Mouse (Mus musculus) ES-Bruce4 (cell line): Measurements from ENCODE around the gene Fkbp1b.

Source experiments
- CTCF ChIP-seq: IDR thresholded peaks from one replicate; pipeline ENCODE4 v1.8.1; 2011; ENCODE audit warnings: low read depth, low read length
- EP300 ChIP-seq: IDR thresholded peaks from 2 replicates; pipeline ENCODE4 v1.6.1; 2011; ENCODE audit warnings: low read depth, low read length; ENCODE audit not compliant: insufficient read depth
- POLR2A ChIP-seq: IDR thresholded peaks from one replicate; pipeline ENCODE4 v1.8.1; 2011; ENCODE audit warnings: low read length; ENCODE audit not compliant: insufficient read depth

DNA sequence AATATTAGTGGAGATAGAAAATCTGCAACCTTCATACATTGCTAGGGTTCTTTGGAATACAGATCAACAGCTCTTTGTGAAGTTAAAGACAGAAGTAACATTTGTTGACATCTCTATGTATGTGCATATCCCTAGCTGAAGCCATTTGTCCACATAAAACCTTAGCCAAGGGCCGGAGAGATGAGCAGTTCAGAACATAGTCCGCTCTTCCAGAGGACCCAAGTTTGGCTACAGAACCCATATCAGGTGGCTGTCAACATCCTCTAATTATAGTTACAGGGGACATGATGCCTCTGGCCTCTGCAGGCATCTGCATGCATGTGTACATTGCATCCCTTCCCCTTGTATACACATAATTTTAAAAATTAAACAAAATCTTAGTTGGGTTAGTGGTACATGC, 47.9 kb upstream of the Fkbp1b start:
- TF ChIP-seq CTCF: no peak
- no peak for TF ChIP-seq POLR2A
- no peak for TF ChIP-seq EP300
